Mouse (Mus musculus) limb, embryonic 13.5 days (tissue): ENCODE data around the gene Olfm1. TPM values are rescaled to one million over a fixed set of nuclear protein-coding genes. Genes with fewer than 3 reads are reported as not detected.

Source experiments
- ATAC-seq: fragments of 200-750 bp; cut with Nextera tagmentation; 2 replicates; pipeline ENCODE4 v1.8.0; 2017; ENCODE audit warnings: low read depth, moderate number of reproducible peaks, moderate TSS enrichment; ENCODE audit not compliant: low FRiP score
- H3K27ac ChIP-seq: fragments of 300-500 bp; sonication (generic); 2 replicates; pipeline ENCODE4 v1.5.1; 2015; ENCODE audit warnings: inconsistent platforms, mild to moderate bottlenecking, moderate library complexity
- H3K27me3 ChIP-seq: fragments of 300-500 bp; sonication (generic); 2 replicates; pipeline ENCODE4 v1.6.1; 2015; ENCODE audit warnings: mild to moderate bottlenecking, inconsistent platforms
- H3K36me3 ChIP-seq: fragments of 300-500 bp; sonication (generic); 2 replicates; pipeline ENCODE4 v1.6.1; 2015; ENCODE audit warnings: inconsistent platforms, mild to moderate bottlenecking, moderate library complexity
- H3K4me1 ChIP-seq: fragments of 300-500 bp; sonication (generic); 2 replicates; pipeline ENCODE4 v1.6.1; 2015; ENCODE audit warnings: inconsistent platforms
- H3K4me2 ChIP-seq: fragments of 300-500 bp; sonication (generic); replicated peaks from 2 replicates; pipeline ENCODE4 v1.6.1; 2015; ENCODE audit warnings: inconsistent platforms, mild to moderate bottlenecking, moderate library complexity
- H3K4me3 ChIP-seq: fragments of 300-500 bp; sonication (generic); 2 replicates; pipeline ENCODE4 v1.5.1; 2015; ENCODE audit warnings: moderate library complexity, mild to moderate bottlenecking, inconsistent platforms
- H3K9ac ChIP-seq: fragments of 300-500 bp; sonication (generic); 2 replicates; pipeline ENCODE4 v1.6.1; 2015; ENCODE audit warnings: mild to moderate bottlenecking, inconsistent platforms
- H3K9me3 ChIP-seq: fragments of 300-500 bp; sonication (generic); 2 replicates; pipeline ENCODE4 v1.6.1; 2016; ENCODE audit warnings: inconsistent platforms
- WGBS: fragments of 180-500 bp; shearing (Covaris S2); methylation state at CpG from one replicate; pipeline ENCODE4 v1.1.7; 2015; 5-methylcytosine and 5-hydroxymethylcytosine counted together
- polyA plus RNA-seq: library from polyadenylated mRNA; unstranded; fragments of >200 nt; fragmentation: Nextera tagmentation; extraction: Ambion mirVana; gene quantifications from 2 replicates; pipeline ENCODE4 v1.2.1, GENCODE M21; 2015

Olfm1 gene
- polyA plus RNA-seq = 15.4 and 16.9 TPM in 2 replicates

DNA sequence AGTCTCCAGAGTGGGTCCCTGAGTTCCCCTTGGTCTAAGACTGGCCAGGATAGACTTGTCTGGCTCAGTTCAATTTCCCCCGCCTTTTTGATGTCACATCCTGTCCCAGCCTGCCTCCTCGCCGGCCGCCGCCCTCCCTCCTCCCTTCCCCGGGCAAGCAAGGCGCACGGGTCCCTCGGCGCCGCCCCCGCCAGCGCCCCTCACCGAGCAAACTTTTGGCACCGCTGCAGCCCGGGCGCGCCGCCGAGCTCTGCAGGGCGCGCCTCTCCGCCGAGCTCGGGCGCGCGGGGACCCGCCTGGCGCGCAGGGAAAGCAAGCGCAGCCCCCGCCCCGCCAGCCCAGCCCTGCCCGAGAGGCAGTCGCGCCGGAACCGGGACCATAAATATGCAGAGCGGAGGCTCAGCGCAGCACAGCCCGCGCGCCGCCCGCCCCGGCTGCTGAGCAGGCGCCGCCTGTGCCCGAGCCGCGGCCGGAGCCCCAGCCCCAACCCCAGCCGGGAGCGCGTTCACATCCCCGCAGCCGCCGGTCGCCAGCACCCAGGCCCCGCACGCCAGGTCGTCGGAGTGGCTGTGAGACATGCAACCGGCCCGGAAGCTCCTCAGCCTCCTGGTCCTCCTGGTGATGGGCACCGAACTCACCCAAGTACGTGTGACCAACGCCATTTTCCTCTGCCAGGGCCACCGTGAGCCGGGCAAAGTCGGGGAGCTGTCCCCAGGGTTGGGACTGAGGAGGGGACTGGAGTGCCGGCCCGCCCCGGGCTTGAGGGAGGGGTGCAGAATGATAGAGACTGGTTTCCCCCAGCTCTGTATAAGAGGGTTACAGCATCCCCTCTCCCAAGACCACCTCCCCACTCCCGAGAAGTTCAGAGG lies at the start of gene Olfm1:
Gene Olfm1, plus strand, starts transcription at position 172 of the 869 bp plus-strand sequence.
- H3K27ac ChIP-seq = no peak within 1 kb of the TSS

GRCm38 (mm10) chr2:28143417-28144045 lies 49.3 kb upstream of the Olfm1 start:
- WGBS = 54% methylated on average over 13 of the region's 13 CpGs
- Histone ChIP-seq H3K4me1 (peaks cover 13% of the 10 kb centered on the region), H3K27ac (no peak overlapping the region), H3K36me3 (no peaks in the 10 kb centered on the region), H3K9me3 (no peaks in the 10 kb centered on the region), H3K4me2 (no peak overlapping the region), H3K27me3 (no peaks in the 10 kb centered on the region), H3K9ac (no peak overlapping the region), H3K4me3 (no peak overlapping the region)
- ATAC-seq = no peak

More for the DNA sequence above, at the start of gene Olfm1:
- peak; percentile 58 for ATAC-seq
- Histone ChIP-seq H3K4me2 (peak within 1 kb of the TSS; percentile 85), H3K9me3 (no peaks in the 10 kb centered on the region), H3K4me1 (peaks cover 14% of the 10 kb centered on the region), H3K27me3 (peaks cover 35% of the 10 kb centered on the region), H3K4me3 (peak within 1 kb of the TSS; percentile 61), H3K9ac (peak within 1 kb of the TSS; percentile 64), H3K36me3 (no peaks in the 10 kb centered on the region)
- under 1% methylated on average over 76 of the region's 76 CpGs for WGBS

- peaks cover 20% of the 10 kb centered on the region for H3K4me1 ChIP-seq
- H3K4me2 ChIP-seq = no peak overlapping the region
- ATAC-seq = no peak
- no peak overlapping the region for H3K9ac ChIP-seq
- H3K9me3 ChIP-seq = no peaks in the 10 kb centered on the region
- 71% methylated on average over 5 of the region's 5 CpGs for WGBS
- H3K4me3 ChIP-seq = no peak overlapping the region
- H3K36me3 ChIP-seq = no peaks in the 10 kb centered on the region
- no peaks in the 10 kb centered on the region for H3K27me3 ChIP-seq
- H3K27ac ChIP-seq = no peak overlapping the region
Measured at GRCm38 (mm10) chr2:28145702-28146101, 47.1 kb upstream of the Olfm1 start.

- Histone ChIP-seq H3K9me3 (no peaks in the 10 kb centered on the region), H3K36me3 (no peaks in the 10 kb centered on the region), H3K9ac (no peak overlapping the region), H3K4me3 (no peak overlapping the region), H3K27me3 (no peaks in the 10 kb centered on the region), H3K27ac (no peak overlapping the region), H3K4me2 (no peak overlapping the region), H3K4me1 (peaks cover 20% of the 10 kb centered on the region)
- WGBS = 63% methylated on average over 4 of the region's 4 CpGs
- ATAC-seq = no peak
Measured at GRCm38 (mm10) chr2:28146152-28146551, 46.6 kb upstream of the Olfm1 start.

DNA sequence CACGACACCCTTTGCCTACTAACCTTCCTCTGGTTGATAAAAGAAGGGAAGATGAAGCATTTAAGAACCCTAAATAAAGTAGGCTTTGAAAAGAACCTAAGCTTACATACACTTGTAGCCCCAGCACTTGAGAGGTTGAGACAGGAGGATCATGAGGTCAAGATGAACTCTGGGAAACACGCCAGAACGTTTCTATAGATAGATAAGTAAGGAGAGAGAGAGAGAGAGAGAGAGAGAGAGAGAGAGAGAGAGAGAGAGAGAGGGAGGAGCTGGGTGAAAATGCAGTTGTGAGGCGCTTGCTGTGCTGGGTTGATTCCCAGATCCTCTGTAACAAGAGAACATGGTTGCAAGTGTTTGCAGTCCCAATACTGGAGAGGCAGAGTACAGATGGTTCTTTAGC lies 46.1 kb upstream of the Olfm1 start:
- Histone ChIP-seq H3K4me2 (no peak overlapping the region), H3K9me3 (no peaks in the 10 kb centered on the region), H3K4me1 (peaks cover 18% of the 10 kb centered on the region), H3K36me3 (no peaks in the 10 kb centered on the region), H3K9ac (no peak overlapping the region), H3K27me3 (no peaks in the 10 kb centered on the region), H3K27ac (no peak overlapping the region), H3K4me3 (no peak overlapping the region)
- WGBS = 74% methylated on average over 4 of the region's 4 CpGs
- ATAC-seq = no peak

DNA sequence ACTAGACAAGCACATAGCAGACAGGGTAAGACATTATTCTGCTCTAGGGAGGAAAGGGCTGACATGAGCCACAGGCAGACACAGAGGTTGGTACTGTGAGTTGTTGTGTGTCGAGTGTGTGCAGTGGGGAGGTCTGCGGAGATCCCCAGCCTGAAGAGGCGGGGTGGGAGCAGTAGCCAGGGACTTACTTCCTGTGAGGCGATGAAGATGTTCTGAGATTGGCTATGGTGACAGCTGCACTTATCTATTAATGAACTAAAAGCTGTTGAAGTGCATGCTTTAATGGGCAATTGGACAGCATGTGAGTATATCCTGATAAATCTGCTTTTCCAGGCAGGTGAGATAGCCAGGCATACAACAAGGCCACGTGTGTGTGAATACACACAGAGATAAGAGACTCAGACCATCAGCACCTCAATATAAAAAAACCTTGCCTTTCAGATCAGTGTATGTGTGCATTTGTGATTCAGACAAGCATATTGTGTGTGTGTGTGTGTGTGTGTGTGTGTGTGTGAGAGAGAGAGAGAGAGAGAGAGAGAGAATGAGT lies 45.5 kb upstream of the Olfm1 start:
- 83% methylated on average over 5 of the region's 5 CpGs for WGBS
- Histone ChIP-seq H3K4me1 (peaks cover 15% of the 10 kb centered on the region), H3K27me3 (no peaks in the 10 kb centered on the region), H3K4me3 (no peak overlapping the region), H3K27ac (no peak overlapping the region), H3K9me3 (no peaks in the 10 kb centered on the region), H3K36me3 (no peaks in the 10 kb centered on the region), H3K9ac (no peak overlapping the region), H3K4me2 (no peak overlapping the region)
- ATAC-seq = no peak

GRCm38 (mm10) chr2:28149688-28150087 lies 43.1 kb upstream of the Olfm1 start:
- 56% methylated on average over 11 of the region's 11 CpGs for WGBS

DNA sequence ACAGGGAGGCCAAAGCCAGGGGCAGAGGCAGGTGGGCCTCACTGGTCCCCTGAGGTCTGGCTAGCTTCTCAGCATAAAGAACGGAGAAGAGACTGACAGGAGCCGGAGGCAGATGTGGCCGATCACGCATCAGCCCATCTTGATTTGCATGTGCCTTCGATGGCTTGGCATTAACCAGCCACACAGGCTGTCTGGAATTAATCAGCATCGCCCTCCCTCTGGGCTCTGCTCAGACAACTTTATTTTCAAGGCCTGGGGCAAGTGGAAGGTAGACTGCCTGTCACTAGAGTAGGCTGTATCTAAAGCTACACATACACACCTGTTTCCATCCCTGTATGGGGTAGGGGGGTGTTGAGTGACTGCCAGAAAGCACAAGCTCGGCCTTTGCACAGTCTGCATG lies 32.2 kb upstream of the Olfm1 start:
- Histone ChIP-seq H3K9ac (no peak overlapping the region), H3K9me3 (no peaks in the 10 kb centered on the region), H3K4me3 (no peak overlapping the region), H3K27ac (no peak overlapping the region), H3K4me1 (peaks cover 16% of the 10 kb centered on the region), H3K4me2 (no peak overlapping the region), H3K36me3 (no peaks in the 10 kb centered on the region), H3K27me3 (no peaks in the 10 kb centered on the region)
- no peak for ATAC-seq
- WGBS = 22% methylated on average over 7 of the region's 7 CpGs

More at GRCm38 (mm10) chr2:28149688-28150087, 43.1 kb upstream of the Olfm1 start:
- Histone ChIP-seq H3K4me2 (no peak overlapping the region), H3K27me3 (no peaks in the 10 kb centered on the region), H3K36me3 (no peaks in the 10 kb centered on the region), H3K9me3 (no peaks in the 10 kb centered on the region), H3K4me1 (peaks cover 15% of the 10 kb centered on the region), H3K9ac (no peak overlapping the region), H3K4me3 (no peak overlapping the region), H3K27ac (no peak overlapping the region)
- no peak for ATAC-seq

DNA sequence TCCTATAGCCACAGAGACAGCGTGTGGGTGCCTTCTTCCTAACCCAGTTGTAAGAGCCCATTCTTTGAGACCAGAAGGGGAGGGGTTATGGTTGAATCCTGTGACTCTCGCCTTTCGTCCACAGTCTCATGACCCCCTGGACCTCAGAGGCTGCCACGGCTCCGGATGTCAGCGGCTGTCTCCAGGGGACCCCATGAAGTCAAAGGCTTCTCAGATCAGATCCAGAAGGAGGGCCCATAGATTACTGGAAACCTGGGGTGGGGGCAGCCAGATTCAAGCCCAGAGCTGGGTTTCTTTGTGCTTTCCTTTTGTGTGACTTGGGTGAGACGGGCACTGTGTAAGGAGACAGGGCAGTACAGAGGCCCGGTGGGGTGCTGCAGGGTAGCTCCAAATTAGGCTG lies 27.2 kb upstream of the Olfm1 start:
- no peaks in the 10 kb centered on the region for H3K27me3 ChIP-seq
- H3K4me1 ChIP-seq = peaks cover 9% of the 10 kb centered on the region
- H3K9ac ChIP-seq = no peak overlapping the region
- no peaks in the 10 kb centered on the region for H3K9me3 ChIP-seq
- H3K36me3 ChIP-seq = no peaks in the 10 kb centered on the region
- no peak for ATAC-seq
- H3K27ac ChIP-seq = no peak overlapping the region
- no peak overlapping the region for H3K4me2 ChIP-seq
- 74% methylated on average over 8 of the region's 8 CpGs for WGBS
- H3K4me3 ChIP-seq = no peak overlapping the region

GRCm38 (mm10) chr2:28169336-28169735 lies 23.5 kb upstream of the Olfm1 start:
- Histone ChIP-seq H3K27ac (no peak overlapping the region), H3K4me1 (no peaks in the 10 kb centered on the region), H3K9me3 (no peaks in the 10 kb centered on the region), H3K4me3 (no peak overlapping the region), H3K36me3 (no peaks in the 10 kb centered on the region), H3K27me3 (no peaks in the 10 kb centered on the region), H3K4me2 (no peak overlapping the region), H3K9ac (no peak overlapping the region)
- WGBS = 72% methylated on average over 12 of the region's 12 CpGs
- no peak for ATAC-seq

DNA sequence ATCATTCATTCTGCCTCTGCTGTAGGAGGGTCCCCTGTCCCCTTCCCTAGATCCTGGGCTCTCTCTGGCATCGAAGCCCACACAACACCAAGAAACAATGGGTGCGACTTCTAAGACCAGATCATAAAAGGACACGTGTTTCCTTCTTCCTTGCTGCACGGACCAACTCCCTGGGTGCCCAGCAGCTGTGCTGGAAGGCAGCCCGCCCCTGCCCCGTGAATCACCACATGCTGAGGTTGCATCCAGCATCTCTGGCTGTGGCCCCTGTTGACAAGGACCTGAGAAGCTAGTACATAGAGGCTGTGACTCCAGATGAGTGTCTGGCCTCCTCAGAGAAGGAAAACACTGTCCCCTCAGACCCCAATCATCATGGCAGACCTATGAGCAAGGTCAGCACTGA lies 20.8 kb upstream of the Olfm1 start:
- 73% methylated on average over 6 of the region's 6 CpGs for WGBS
- Histone ChIP-seq H3K27me3 (no peaks in the 10 kb centered on the region), H3K9ac (no peak overlapping the region), H3K9me3 (peaks cover 6% of the 10 kb centered on the region; the same call in 1 of the 2 replicates), H3K27ac (no peak overlapping the region), H3K4me2 (no peak overlapping the region), H3K4me1 (no peaks in the 10 kb centered on the region), H3K4me3 (no peak overlapping the region), H3K36me3 (no peaks in the 10 kb centered on the region)
- no peak for ATAC-seq
